Mouse (Mus musculus): Measurements from ENCODE around the gene Sec14l1. TPM values are rescaled to one million over a fixed set of nuclear protein-coding genes. Genes with fewer than 3 reads are reported as not detected.

Gene Sec14l1
- total RNA-seq, 2 experiments from 2014 or later = 210 to 217 TPM

DNA sequence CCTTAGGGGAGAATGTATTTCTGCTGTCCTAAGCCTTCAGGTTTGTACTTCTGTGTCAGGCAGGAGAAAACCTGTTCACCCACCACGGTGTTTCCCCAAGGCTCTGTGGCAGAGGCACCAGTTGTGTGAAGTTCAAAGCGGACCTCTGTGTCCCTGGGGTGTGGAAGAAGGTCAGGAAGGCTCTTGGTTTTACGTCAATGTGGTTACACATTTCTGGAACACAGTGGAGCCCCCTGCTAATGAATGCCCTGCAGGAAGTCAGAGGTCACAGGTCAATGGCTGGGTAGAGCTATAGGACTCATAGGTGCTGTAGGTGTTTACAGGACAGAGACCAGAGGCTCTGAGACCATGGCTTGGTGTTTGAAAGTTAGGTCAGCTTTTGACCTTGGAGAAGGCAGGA, 9.7 kb upstream of the Sec14l1 start:
- DNase-seq (ENCODE audit: low spot score in 2 of 2) = no peak
- intact Hi-C loops (cut with DNase I) = loop anchor here (2.0 kb wide), 1 partner anchor 27 kb away; no protein-coding TSS in a partner anchor

- intact Hi-C loops (cut with DNase I) = loop anchor here (2.0 kb wide), 1 partner anchor 27 kb away; no protein-coding TSS in a partner anchor
- DNase-seq (ENCODE audit: low spot score in 2 of 2) = peak in 1 of 2 experiments; percentile 53
Measured at GRCm38 (mm10) chr11:117105850-117106249, 9.1 kb upstream of the Sec14l1 start.

GRCm38 (mm10) chr11:117106633-117107334, 8.2 kb upstream of the Sec14l1 start:
- no peak for DNase-seq (ENCODE audit: low spot score in 2 of 2)
- intact Hi-C loops (cut with DNase I) = no loop called here

DNA sequence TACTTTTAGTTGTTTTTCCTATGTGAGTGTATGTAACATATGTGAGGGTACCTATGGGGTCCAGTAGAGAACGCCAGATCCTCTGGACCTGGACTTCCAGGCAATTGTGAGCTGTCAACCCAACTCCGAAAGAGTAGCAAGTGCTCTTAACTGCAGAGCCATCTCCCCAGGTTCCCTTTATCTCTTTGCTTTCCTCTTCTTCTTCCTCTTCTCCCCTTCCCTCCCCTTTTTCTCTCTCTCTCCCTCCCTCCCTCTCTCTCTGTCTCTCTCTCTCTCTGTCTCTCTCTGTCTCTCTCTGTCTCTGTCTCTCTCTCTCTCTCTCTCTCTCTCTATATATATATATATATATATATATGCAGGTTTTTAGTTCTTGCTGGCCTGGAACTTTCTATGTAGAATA, 7.1 kb upstream of the Sec14l1 start:
- no peak for DNase-seq (ENCODE audit: low spot score in 2 of 2)
- intact Hi-C loops (cut with DNase I) = no loop called here

DNA sequence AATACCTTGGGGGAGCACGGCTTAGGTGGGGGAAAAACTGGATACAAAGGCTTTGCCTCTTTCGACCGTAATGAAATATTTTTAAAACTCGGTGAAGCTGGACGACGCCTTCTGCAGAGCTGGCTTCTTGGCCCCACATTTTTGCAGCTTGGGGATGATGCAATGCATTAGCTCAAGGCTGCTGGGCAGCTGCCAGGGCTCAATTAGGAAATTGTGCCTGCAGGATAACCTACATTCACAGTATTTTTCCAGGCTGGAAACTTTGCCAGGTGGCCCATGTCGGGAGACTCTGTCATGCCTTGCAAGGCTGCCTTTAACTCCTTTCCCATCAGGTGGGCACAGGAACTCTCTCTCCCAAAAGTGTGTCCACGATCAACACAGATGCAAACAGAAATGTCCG, 6.4 kb upstream of the Sec14l1 start:
- intact Hi-C loops (cut with DNase I) = no loop called here
- no peak for DNase-seq (ENCODE audit: low spot score in 2 of 2)

DNA sequence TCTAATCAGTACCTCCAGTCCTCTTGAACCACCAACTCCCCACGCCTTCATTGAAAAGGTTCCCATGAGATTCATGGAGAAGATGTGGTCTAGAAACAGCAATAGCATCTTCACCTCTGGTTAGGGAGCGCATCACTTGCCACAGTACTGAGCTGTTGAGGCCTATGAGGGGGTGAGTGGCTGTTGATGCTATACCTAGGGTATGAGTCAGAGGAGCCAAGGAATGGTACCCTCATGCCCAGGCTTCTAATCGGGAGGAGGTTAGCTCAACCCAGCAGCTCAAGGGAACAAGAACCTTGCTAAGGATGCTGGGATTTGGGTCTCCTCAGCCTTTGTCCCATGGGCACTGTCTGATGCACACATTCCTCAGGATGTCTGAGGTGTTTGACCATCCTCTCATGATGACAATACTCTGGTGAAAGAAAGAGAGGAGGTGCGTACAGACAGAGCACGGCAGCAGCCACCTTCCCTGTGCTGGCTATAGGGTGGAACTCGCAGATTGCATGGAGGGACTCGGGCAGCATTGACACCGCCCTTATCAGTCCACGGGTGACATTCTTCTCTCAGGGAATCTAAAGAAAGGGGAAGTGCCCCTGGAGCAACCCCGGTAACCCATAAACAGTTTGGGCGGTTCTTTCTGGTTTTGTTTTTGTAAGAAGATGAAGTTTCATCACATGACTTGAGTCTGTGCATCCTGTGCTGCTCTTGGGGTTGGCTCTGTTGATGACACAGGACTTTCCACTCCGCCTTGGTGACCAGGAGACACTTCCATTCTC, 5.6 kb upstream of the Sec14l1 start:
- no peak for DNase-seq (ENCODE audit: low spot score in 2 of 2)
- intact Hi-C loops (cut with DNase I) = no loop called here

- DNase-seq (ENCODE audit: low spot score in 2 of 2) = no peak
Measured at GRCm38 (mm10) chr11:117111967-117112648, 2.9 kb upstream of the Sec14l1 start.

DNA sequence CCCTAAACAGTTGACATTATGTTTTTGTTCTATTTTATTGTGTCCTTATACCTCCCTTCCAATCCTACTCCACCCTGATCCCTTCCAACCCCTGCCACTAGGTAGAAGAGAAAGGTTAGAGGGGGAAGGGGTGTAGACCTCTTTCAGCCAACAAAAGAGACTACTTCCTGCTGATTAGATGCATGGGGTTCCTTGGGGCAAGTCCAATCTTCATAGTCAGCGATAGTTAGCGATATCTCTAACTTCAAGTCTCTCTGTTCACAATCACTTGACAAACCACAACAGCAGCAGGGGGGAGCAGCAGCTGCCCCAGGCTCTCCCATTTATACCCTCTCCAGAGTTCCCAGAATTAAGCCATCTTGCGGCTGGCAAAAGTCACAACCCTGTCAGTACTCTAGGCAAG, 2.3 kb upstream of the Sec14l1 start:
- no peak for DNase-seq (ENCODE audit: low spot score in 2 of 2)
- intact Hi-C loops (cut with DNase I) = no loop called here

More at GRCm38 (mm10) chr11:117111967-117112648, 2.9 kb upstream of the Sec14l1 start:
- intact Hi-C loops (cut with DNase I) = no loop called here

DNA sequence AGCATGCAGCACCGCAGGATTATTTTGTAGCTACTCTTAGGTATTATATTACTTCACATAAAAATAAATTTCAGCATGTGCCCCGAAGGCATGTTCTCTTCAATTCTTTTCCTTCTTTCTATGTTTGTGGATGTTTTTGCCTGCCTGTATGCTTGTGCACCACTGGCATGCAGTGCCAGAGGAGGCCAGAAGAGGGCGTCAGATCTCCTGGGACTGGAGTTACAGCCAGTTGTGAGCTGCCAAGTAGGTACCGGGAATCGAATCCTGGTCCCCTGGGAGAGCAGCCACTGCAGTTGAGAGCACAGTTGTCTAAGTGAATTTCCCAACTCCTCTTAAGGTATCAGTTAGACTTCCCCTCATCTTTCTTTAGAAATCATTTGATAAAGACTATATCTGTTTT, 1.6 kb upstream of the Sec14l1 start:
- DNase-seq (ENCODE audit: low spot score in 2 of 2) = no peak
- intact Hi-C loops (cut with DNase I) = no loop called here

- DNase-seq (ENCODE audit: low spot score in 2 of 2) = no peak
- intact Hi-C loops (cut with DNase I) = loop anchor here (2.0 kb wide), 1 partner anchor 33 kb away; no protein-coding TSS in a partner anchor
Measured at GRCm38 (mm10) chr11:117114231-117114591, 757 bp upstream of the Sec14l1 start.

GRCm38 (mm10) chr11:117115346-117116219, 615 bp downstream of the Sec14l1 start:
- DNase-seq (ENCODE audit: low spot score in 2 of 2) = no peak

DNA sequence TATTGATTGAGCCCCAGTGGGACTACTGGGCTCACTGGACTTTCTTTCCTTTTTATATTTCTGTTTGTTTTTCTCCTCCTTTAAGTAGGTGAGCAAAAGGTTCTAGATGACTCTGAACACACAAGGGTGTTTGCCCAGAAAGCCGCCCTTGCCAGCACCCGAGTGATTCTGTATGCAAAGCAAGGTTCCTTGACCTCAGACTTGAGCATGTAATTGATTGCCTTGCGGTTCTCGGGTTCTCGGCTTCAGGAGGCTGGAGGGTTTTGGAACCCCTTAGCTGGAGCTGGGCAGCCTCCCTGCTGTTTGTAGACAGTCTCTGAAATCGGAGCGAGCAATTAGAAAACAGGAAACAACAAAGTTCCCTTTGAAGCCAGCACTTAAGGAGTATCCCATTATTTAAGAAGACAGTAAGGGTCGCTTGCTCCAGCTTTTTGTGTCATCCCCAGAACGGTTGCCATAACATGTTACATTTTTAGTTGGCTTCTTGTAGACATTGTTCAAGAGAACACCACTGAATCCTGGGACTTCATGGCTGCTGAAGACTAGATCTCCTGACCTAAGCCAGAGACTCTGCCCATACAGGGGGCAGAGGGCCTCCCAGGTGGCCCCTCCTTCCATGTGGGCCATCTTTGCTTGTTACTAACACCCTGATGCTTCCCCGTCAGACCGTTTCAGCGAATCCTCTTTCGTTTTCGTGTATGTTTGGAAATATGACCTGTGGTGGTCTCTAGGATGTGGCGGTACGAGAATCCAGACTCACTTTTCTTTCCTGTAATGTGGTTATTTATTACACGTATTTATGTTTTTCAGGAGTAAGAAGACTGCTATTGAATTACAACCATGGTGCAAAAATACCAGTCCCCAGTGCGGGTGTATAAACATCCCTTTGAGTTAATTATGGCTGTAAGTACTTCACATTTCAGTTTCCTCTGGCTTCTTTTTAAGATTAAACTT, 1.7 kb downstream of the Sec14l1 start:
- intact Hi-C loops (cut with DNase I) = no loop called here
- DNase-seq (ENCODE audit: low spot score in 2 of 2) = no peak

More at GRCm38 (mm10) chr11:117115346-117116219, 615 bp downstream of the Sec14l1 start:
- intact Hi-C loops (cut with DNase I) = loop anchor here (2.0 kb wide), 1 partner anchor 35 kb away; no protein-coding TSS in a partner anchor

DNA sequence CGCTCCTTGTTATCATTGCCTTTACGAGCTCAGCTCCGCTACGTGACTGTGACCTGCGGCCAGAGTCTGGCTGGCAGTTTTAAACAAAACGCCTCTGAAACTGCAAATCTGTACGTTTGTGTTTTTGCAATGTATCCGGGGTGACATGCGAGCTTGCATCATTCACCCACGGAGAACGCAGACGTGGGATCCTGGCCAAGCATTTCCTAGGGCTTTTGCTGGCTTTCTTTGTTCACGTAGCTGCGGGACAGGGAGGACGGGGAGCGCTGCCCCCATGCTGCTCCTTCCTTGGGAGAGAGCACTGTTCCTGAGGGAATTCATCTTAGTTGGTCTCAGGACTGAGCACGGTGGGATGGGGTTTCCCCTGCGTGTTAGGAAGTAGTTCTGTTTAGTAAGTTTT, 2.4 kb downstream of the Sec14l1 start:
- DNase-seq (ENCODE audit: low spot score in 2 of 2) = no peak

DNA sequence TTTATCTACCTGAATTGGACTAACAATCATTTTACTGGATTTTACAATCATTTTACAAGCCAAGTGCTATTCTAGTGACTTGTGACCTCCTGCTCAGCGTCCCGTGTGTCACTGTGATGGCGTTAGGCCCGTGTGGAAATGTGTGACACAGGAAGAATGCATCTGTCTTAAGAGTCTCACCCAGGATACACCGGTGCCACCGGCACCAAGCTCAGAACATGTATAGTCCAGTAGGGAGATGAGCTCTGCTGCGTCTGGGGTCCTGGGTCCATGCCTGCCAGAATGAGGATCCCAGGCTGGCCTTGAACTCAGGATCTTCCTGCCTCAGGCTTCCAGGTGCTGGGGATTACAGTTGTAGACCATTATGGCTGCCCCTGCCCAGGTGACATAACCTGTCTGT, 2.8 kb downstream of the Sec14l1 start:
- intact Hi-C loops (cut with DNase I) = loop anchor here (2.0 kb wide), 1 partner anchor 17 kb away; no protein-coding TSS in a partner anchor
- no peak for DNase-seq (ENCODE audit: low spot score in 2 of 2)

More for the DNA sequence above, 2.4 kb downstream of the Sec14l1 start:
- intact Hi-C loops (cut with DNase I) = no loop called here

- intact Hi-C loops (cut with DNase I) = loop anchor here (2.0 kb wide), 1 partner anchor 17 kb away; no protein-coding TSS in a partner anchor
Measured at GRCm38 (mm10) chr11:117118248-117118647, 3.3 kb downstream of the Sec14l1 start.

GRCm38 (mm10) chr11:117118721-117119321, 3.9 kb downstream of the Sec14l1 start:
- no peak for DNase-seq (ENCODE audit: low spot score in 2 of 2)
- intact Hi-C loops (cut with DNase I) = loop anchor here (2.0 kb wide), 1 partner anchor 16 kb away; no protein-coding TSS in a partner anchor

More at GRCm38 (mm10) chr11:117118248-117118647, 3.3 kb downstream of the Sec14l1 start:
- DNase-seq (ENCODE audit: low spot score in 2 of 2) = no peak

DNA sequence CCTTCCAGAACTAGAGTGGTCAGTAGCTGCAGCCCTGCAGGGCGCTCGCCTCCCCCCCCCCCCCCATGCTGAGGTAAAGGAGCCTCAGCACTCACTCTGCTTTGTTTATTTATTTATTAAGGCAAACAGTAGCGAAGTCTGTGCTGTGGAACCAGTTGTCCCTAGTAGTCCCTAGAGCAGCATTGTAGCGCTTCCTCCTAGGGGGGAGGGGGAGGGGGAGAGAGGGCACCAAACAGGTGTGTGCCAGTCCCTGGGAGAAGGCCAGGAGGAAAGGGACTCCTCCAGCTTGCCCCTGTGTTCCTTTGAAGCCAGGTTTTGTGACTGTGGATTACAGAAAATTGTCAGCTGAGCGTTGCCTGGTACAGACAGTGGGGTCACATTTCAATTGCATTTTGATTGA, 4.8 kb downstream of the Sec14l1 start:
- no peak for DNase-seq (ENCODE audit: low spot score in 2 of 2)
- intact Hi-C loops (cut with DNase I) = loop anchor here (2.0 to 5.0 kb wide), 2 partner anchors 15 to 53 kb away; no protein-coding TSS in a partner anchor
